Mouse (Mus musculus) intestine, embryonic 16.5 days (tissue): ENCODE measurements around the gene Mib2. TPM values are rescaled to one million over a fixed set of nuclear protein-coding genes. Genes with fewer than 3 reads are reported as not detected.
"Not testable (repeated sequence)": the region's sequence is repeated elsewhere in the genome, so short reads cannot be mapped to it uniquely, and the experiment has no call there.

Source experiments
- ATAC-seq: fragments of 200-750 bp; cut with Nextera tagmentation; 2 replicates; pipeline ENCODE4 v1.8.0; 2017; ENCODE audit warnings: moderate TSS enrichment, moderate library complexity
- H3K27ac ChIP-seq: fragments of 300-500 bp; sonication (generic); 2 replicates; pipeline ENCODE4 v1.5.1; 2014; ENCODE audit warnings: mild to moderate bottlenecking, low read length
- H3K27me3 ChIP-seq: fragments of 300-500 bp; sonication (generic); replicated peaks from 2 replicates; pipeline ENCODE4 v1.6.1; 2014; ENCODE audit warnings: low read length, control low read depth, mixed read lengths; ENCODE audit not compliant: control insufficient read depth, insufficient read depth
- H3K36me3 ChIP-seq: fragments of 300-500 bp; sonication (generic); 2 replicates; pipeline ENCODE4 v1.6.1; 2014; ENCODE audit warnings: low read length, control low read depth; ENCODE audit not compliant: control insufficient read depth, insufficient read depth
- H3K4me1 ChIP-seq: fragments of 300-500 bp; sonication (generic); 2 replicates; pipeline ENCODE4 v1.6.1; 2014; ENCODE audit warnings: low read length, control low read depth, mixed read lengths; ENCODE audit not compliant: control insufficient read depth, insufficient read depth
- H3K4me2 ChIP-seq: fragments of 300-500 bp; sonication (generic); 2 replicates; pipeline ENCODE4 v1.6.1; 2014; ENCODE audit warnings: low read depth, low read length, control low read depth
- H3K4me3 ChIP-seq: fragments of 300-500 bp; sonication (generic); 2 replicates; pipeline ENCODE4 v1.5.1; 2014; ENCODE audit warnings: mild to moderate bottlenecking, low read length
- H3K9ac ChIP-seq: fragments of 300-500 bp; sonication (generic); 2 replicates; pipeline ENCODE4 v1.6.1; 2014; ENCODE audit warnings: low read depth, low read length
- H3K9me3 ChIP-seq: fragments of 300-500 bp; sonication (generic); 2 replicates; pipeline ENCODE4 v1.6.1; 2016; ENCODE audit warnings: low read length, control low read depth; ENCODE audit not compliant: control insufficient read depth
- WGBS: fragments of 180-500 bp; shearing (Covaris S2); extraction: QIAGEN DNeasy Blood & Tissue Kit; methylation state at CpG from one replicate; pipeline ENCODE4 v1.1.7; 2014; 5-methylcytosine and 5-hydroxymethylcytosine counted together
- polyA plus RNA-seq: library from polyadenylated mRNA; unstranded; fragments of >200 nt; fragmentation: Nextera tagmentation; extraction: Ambion mirVana; gene quantifications from 2 replicates; pipeline ENCODE4 v1.2.1, GENCODE M21; 2015

The Mib2 gene
- polyA plus RNA-seq, 1 experiment from 2014 or later = 18.6 TPM

GRCm38 (mm10) chr4:155675991-155676390 lies 7.0 kb upstream of the Mib2 start:
- Histone ChIP-seq H3K27me3 (no peaks in the 10 kb centered on the region), H3K4me3 (no peak overlapping the region), H3K9ac (no peak overlapping the region), H3K36me3 (no peaks in the 10 kb centered on the region), H3K9me3 (no peaks in the 10 kb centered on the region), H3K4me2 (no peak overlapping the region), H3K27ac (no peak overlapping the region), H3K4me1 (no peaks in the 10 kb centered on the region)
- no peak for ATAC-seq
- 79% methylated on average over 2 of the region's 2 CpGs for WGBS

- peaks cover 17% of the 10 kb centered on the region for H3K4me1 ChIP-seq
- H3K27me3 ChIP-seq = no peaks in the 10 kb centered on the region
- H3K4me2 ChIP-seq = no peak overlapping the region
- 56% methylated on average over 2 of the region's 2 CpGs for WGBS
- no peaks in the 10 kb centered on the region for H3K36me3 ChIP-seq
- no peaks in the 10 kb centered on the region for H3K9me3 ChIP-seq
- H3K27ac ChIP-seq = no peak overlapping the region
- no peak overlapping the region for H3K9ac ChIP-seq
- H3K4me3 ChIP-seq = no peak overlapping the region
- ATAC-seq = no peak
Observed at GRCm38 (mm10) chr4:155672082-155672481, 3.1 kb upstream of the Mib2 start.

DNA sequence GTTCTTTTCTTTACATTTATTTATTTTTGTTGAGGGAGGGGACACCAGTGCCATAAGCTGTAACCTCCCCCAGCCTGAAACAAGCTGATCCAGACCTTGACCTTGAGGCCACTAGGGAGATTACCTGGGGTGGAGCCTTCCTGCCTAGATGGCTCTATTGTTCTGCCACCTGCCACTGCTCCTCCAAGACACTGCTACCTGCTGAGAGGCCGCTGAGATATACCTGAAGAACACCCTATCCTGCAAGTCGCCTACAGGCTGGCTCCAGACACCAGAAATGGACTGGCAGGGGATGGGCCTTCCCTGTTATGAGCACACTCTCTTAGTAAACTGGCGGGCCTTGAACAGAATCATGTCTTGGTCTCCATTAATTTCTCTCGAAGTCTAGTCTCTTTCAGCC lies 1.2 kb upstream of the Mib2 start:
- WGBS = 51% methylated on average over 4 of the region's 4 CpGs
- H3K4me2 ChIP-seq, H3K4me3 ChIP-seq, H3K36me3 ChIP-seq, H3K27me3 ChIP-seq, H3K9me3 ChIP-seq: not testable (repeated sequence)
- H3K4me1 ChIP-seq = peaks cover 17% of the 10 kb centered on the region
- 0 out of 2 replicates have a peak overlapping the region, but pooled peaks have one; percentile 84 for H3K9ac ChIP-seq
- H3K27ac ChIP-seq = peak overlapping the region; percentile 69
- peak; percentile 1; the same call in 1 of the 2 replicates for ATAC-seq

DNA sequence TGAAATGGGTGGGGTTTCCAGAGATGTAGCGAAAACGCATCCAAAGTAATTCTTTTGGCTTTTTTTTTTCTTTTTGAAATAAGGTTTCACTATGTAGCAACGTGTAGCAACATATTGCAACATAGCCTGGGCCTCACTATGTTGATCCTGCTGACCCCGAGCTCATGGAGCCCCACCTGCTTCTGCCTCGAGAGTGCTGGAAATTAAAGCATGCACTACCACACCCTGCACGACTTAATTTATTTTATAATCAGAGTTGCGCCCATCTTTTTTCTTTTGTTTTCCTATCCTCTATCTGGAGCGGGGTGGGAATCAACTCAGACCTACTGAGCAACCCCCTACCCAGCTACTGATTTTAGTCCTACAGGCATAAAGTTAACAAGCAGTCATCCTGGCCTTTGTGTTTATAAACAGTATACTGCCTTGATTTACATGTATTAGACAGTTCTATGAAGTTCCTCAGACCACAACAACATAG lies 639 bp upstream of the Mib2 start:
- Histone ChIP-seq H3K9me3 (no peaks in the 10 kb centered on the region), H3K9ac (peak overlapping the region; percentile 84; the same call in 1 of the 2 replicates), H3K27me3 (no peaks in the 10 kb centered on the region), H3K4me1 (peaks cover 17% of the 10 kb centered on the region), H3K4me2 (peak overlapping the region; percentile 58), H3K4me3 (peak overlapping the region; percentile 89), H3K36me3 (no peaks in the 10 kb centered on the region), H3K27ac (peak overlapping the region; percentile 69)
- peak; percentile 36 for ATAC-seq
- 1% methylated on average over 8 of the region's 8 CpGs for WGBS

DNA sequence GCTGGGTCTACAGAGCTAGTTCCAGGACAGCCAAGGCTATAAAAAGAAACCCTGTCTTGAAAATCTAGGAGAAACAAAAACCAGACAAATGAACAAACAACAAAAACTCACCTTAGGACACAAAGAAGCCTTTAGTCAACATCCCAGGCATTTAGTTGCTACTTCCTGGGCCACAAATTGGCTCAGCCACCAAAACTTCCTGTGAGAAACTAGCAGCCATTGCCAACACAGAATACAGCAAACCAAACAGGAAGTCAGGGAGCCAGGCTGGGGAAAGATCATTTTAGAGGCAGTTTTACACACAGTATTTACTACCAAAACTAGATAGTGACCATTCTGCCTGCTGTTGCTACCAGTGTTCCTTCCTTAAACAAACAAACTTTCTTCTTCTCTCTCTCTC lies 2.1 kb downstream of the Mib2 start:
- H3K27ac ChIP-seq = no peak overlapping the region
- H3K4me1 ChIP-seq = peaks cover 17% of the 10 kb centered on the region
- no peak overlapping the region for H3K9ac ChIP-seq
- no peak overlapping the region for H3K4me2 ChIP-seq
- no peaks in the 10 kb centered on the region for H3K9me3 ChIP-seq
- H3K4me3 ChIP-seq = no peak overlapping the region
- ATAC-seq = no peak
- H3K36me3 ChIP-seq = no peaks in the 10 kb centered on the region
- no peaks in the 10 kb centered on the region for H3K27me3 ChIP-seq

GRCm38 (mm10) chr4:155660641-155661040 lies 8.4 kb downstream of the Mib2 start:
- no peak overlapping the region for H3K4me3 ChIP-seq
- H3K9me3 ChIP-seq = no peaks in the 10 kb centered on the region
- 69% methylated on average over 12 of the region's 12 CpGs for WGBS
- peak; percentile 68 for ATAC-seq
- H3K36me3 ChIP-seq = peaks cover 7% of the 10 kb centered on the region; the same call in 1 of the 2 replicates
- H3K9ac ChIP-seq = no peak overlapping the region
- no peaks in the 10 kb centered on the region for H3K27me3 ChIP-seq
- H3K27ac ChIP-seq = no peak overlapping the region
- H3K4me2 ChIP-seq = no peak overlapping the region
- peaks cover 5% of the 10 kb centered on the region; the same call in 1 of the 2 replicates for H3K4me1 ChIP-seq

- Histone ChIP-seq H3K4me3 (no peak overlapping the region), H3K36me3 (peaks cover 7% of the 10 kb centered on the region; the same call in 1 of the 2 replicates), H3K27ac (no peak overlapping the region), H3K4me2 (no peak overlapping the region), H3K27me3 (no peaks in the 10 kb centered on the region), H3K4me1 (peaks cover 19% of the 10 kb centered on the region), H3K9ac (no peak overlapping the region), H3K9me3 (no peaks in the 10 kb centered on the region)
- no peak for ATAC-seq
- 90% methylated on average over 10 of the region's 10 CpGs for WGBS
Observed at GRCm38 (mm10) chr4:155658961-155659360, 10.0 kb downstream of the Mib2 start.

- ATAC-seq = no peak
- peaks cover 7% of the 10 kb centered on the region; the same call in 1 of the 2 replicates for H3K36me3 ChIP-seq
- no peak overlapping the region for H3K9ac ChIP-seq
- no peak overlapping the region for H3K4me2 ChIP-seq
- no peaks in the 10 kb centered on the region for H3K9me3 ChIP-seq
- 94% methylated on average over 13 of the region's 13 CpGs for WGBS
- H3K27me3 ChIP-seq = no peaks in the 10 kb centered on the region; the same call in 1 of the 2 replicates
- peaks cover 43% of the 10 kb centered on the region for H3K4me1 ChIP-seq
- H3K27ac ChIP-seq = no peak overlapping the region
- H3K4me3 ChIP-seq = no peak overlapping the region
Observed at GRCm38 (mm10) chr4:155656214-155656751, 12.7 kb downstream of the Mib2 start.

- Histone ChIP-seq H3K9me3 (no peaks in the 10 kb centered on the region), H3K27me3 (no peaks in the 10 kb centered on the region; the same call in 1 of the 2 replicates), H3K36me3 (peaks cover 15% of the 10 kb centered on the region), H3K9ac (peak overlapping the region; percentile 73), H3K4me1 (peaks cover 43% of the 10 kb centered on the region), H3K27ac (peak overlapping the region; percentile 47), H3K4me2 (peak overlapping the region; percentile 73), H3K4me3 (peak overlapping the region; percentile 49)
- 2% methylated on average over 52 of the region's 52 CpGs for WGBS
- ATAC-seq = peak; percentile 79
Observed at GRCm38 (mm10) chr4:155654456-155655298, 14.3 kb downstream of the Mib2 start.
